Mouse (Mus musculus) forelimb bud, embryonic 11.5 days (tissue): ENCODE measurements around the gene Cct3.
"Not testable (repeated sequence)": the region's sequence is repeated elsewhere in the genome, so short reads cannot be mapped to it uniquely, and the experiment has no call there.

Source experiments
- DNase-seq: peaks from one replicate; pipeline ENCODE4 v3.0.0-alpha.2; 2012; ENCODE audit warnings: low read depth, low spot score

The Cct3 gene

DNA sequence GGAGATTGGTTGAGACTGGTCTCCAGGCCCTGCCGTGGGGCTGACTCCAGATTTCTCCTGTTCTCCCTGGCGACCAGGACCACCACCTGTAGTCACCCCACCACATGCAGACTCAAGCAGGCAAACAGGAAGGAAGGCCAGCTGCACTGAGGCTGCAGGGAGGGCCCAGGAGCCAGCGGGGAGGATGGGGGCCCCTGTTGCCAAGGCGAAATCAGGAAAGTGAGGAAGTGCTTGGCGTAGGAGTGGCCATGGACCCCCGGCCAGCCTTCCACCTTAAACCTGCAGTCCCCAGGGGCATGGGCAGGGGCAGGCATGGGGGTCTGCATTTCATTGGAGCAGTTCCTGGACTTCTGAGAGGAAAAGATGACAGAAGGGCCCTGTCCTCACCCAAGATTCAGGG, 64.2 kb downstream of the Cct3 start:
- DNase-seq = no peak

DNA sequence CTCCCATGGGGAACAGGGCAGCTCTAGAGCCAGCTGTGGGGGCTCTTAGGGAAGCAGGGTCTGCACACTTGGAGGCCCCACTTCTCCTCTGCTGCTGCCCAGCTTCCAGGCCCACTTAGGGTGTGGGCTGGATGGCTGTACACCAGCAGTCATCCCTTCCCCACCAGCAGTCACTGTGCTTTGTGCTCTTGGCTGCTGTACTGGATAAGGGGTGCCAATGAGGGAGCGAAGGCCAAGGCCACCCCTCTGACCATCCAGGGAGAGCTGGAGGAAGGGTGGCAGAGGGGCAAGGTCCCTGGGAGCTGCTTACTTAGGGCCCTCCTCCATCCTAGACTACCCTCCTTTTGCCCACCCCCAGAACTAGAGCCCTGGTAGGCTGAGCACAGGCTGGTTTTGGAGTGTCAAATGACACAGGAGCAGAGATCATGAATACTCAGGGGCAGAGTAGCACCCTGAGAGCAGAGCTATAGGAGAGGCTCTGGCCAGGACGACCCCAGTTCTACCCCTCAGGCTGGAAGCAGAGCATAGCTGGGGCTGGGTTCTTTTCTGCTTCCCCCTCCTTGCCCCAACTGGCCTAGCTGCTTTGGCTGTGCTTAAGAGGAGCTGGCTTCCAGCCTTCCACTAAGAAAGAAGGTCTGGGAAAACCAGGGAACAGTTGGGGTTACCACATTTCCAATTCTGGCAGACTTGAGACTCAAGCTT, 64.8 kb downstream of the Cct3 start:
- no peak for DNase-seq

DNA sequence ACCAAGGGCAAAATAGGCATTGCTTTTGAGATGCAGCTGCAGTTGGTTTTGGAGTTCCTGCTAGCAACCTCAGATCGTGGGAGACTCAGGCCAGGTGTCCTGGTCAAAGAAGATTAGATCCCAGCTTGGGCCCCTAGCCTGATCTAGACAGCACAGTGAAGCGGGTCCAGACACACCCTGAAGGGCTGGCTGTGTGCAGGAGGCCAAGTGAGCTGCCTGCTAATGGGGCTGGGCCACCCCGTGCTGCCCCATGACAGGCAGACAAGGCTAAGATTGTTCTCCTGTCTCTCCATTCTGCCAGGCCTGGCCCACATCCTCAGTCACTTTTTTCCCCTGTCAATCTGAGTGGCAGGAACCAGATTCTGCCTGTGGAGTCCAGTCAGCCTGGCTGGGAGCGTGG, 66.8 kb downstream of the Cct3 start:
- DNase-seq = no peak

DNA sequence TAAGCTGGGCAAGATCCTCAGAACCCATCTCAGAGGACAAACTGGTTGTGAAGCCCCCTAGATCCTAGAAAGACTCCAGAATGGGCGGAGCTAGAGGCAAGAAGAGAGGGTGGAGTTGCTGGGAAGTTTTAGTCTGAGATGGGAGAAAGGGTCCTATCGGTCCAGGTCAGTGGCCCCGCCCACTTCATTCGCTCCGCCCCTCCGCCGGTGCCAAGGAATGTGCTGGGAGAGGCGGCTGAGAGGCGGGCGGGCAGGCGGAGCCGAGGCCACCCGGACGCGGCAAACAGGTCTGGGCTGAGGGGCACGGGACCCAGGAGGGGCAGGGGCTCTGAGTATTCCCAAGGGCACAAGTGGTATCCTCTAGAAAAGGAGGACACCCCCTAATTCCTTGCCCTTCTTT, 67.4 kb downstream of the Cct3 start, which contains the start of gene Paqr6:
TSS of gene Paqr6 (plus strand) at position 248 of the 400 bp plus-strand sequence.
- peak; percentile 40 for DNase-seq

DNA sequence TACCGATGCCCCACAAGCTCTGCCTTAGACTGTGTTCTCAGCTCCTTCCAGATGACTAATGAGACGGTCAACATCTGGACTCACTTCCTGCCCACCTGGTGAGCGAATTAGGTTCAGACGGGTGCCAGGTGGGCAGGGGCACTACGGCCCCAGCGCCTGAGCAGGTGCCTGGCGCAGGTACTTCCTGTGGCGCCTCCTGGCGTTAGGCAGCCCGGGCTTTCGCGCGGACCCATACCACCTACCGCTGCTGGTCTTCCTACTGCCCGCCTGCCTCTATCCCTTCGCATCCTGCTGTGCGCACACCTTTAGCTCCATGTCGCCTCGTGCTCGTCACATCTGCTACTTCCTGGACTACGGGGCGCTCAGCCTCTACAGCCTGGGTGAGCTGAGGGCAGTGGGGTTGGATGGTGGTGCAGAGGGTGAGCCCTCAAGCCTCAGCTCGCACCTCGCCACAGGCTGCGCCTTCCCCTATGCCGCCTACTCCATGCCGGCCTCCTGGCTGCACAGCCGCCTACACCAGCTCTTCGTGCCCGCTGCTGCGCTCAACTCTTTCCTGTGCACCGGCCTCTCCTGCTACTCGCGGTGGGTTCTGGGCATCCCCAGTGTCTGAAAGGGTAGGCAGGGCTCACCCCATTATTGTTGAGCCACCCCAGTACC, 68.9 kb downstream of the Cct3 start:
- no peak for DNase-seq

DNA sequence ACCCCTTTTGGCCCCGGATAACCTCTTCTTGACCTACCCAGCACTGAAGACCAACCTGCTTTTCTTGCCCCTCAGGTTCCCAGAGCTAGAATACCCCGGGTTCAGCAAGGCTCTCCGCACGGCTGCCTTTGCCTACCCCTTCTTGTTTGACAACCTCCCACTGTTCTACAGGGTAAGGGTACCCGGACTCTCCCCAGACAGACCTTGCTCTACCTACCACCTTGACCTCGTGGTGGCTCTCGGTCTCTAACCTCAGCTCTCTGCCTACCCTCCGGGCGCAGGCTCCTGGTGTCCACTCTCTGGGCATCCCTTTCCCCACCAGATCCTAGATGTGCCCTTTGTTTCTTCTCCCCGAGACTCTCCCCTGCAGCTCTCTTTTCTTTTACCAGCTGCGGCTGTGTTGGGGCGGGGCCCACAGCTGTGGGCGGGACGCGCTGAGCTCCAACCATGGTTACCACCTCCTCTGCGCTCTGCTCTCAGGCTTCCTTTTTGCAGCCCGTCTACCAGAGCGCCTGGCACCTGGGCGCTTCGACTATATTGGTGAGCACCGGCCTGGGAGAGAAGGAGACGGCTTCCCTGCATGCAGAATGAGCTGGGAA, 70.0 kb downstream of the Cct3 start:
- peak; percentile 35 for DNase-seq

DNA sequence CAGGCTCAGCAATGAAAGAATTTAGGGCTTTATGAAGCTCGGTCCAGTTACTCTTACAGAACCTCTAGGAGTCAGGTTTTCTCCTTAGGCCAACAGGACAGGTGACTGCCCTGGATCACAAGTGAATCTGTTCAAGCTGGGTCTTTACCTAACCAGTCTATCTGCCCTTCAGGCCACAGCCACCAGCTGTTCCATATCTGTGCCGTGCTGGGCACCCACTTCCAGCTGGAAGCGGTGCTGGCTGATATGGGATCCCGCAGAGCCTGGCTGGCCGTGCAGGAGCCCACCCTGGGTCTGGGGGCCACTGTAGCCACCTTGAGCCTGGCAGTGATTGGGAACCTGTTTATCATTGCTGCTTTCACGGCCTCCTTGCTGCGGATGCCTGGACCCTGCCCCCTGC, 70.6 kb downstream of the Cct3 start:
- not testable (repeated sequence) for DNase-seq

DNA sequence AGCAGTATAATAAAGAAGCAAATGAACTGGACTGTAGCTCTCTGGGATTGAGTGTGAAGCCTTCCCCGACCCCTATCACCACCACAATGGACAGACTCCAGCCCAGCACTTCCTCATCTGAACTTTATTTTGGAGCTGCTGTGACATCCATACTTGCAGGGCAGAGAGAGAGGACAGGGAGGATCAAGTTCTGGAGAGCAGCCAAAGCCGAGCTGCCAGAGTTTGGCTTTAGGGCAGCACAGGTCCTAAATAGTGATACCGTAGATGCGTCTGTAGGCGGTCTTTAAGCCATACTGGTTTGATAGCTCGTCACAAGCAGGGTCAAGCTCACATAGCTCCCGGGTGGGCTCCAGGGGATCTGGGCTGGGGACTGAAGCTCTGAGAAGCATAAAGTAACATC, 71.6 kb downstream of the Cct3 start:
- not testable (repeated sequence) for DNase-seq
